Mouse (Mus musculus) c-Kit-negative CD71-positive TER-119-positive erythroid progenitor cells, embryonic 14.5 days (primary cell): ENCODE measurements around the gene Tab3.

Source experiments
- DNase-seq: peaks from one replicate; pipeline ENCODE4 v3.0.0-alpha.2; 2013; ENCODE audit warnings: low read depth, low spot score

The Tab3 gene

GRCm38 (mm10) chrX:85573532-85574181 is at the start of gene Tab3:
Gene Tab3, plus strand, starts transcription at chrX:85574022.
- peak; percentile 88 for DNase-seq

GRCm38 (mm10) chrX:85525545-85525944 is 48.3 kb upstream of the Tab3 start:
- DNase-seq, result no peak

DNA sequence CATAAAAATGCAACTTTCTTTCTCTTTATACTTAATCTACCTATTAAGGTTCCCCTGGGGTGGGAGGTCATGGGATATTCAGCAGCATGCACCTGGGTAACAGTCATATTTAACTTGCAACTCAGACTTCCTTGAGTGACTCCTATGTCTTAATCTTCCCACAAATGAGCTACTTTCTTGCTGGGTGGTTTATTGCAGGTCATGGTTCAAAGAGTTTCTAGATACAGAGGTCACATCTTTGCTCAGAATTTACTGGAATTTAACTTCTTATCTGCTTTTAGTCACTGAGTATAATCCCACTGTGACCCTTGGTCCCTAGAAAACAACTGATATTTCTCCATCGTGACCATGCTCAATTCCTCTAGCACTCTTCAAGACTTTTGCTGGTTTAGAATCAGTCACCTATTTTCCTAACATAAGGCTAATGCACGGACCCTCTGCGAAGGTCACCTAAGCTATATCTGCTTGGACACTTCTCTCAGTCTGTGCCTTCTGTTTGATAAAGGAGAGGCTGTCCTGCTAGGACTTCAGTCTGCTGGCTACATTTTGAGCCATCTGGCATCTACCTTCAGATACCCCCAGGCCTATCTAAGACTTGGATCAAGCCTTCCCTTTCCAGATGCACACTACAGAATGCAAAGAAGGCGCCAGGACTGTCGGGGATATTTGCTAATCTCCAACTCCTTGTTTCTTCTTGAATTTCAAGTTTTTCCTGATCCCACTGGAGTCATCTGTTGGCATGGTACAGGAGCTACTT is 47.4 kb upstream of the Tab3 start:
- no peak for DNase-seq

DNA sequence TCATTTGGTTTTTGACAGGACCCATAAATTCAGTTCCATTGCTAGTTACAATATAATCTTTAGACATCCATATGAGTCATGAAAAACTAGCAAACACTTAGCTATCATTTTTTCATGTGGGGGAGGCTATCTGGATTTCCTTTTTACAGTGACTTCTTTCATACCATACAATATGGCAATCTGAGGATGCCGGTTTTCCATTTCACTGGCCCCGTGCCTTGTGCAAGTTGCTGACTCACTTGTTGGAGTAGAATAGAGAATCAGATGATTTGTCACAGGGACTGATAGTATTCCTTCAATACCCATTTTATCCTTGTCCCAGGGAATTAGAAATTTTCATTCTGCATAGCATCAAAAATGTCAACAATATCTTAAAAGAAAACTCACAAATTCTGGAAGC is 14.9 kb upstream of the Tab3 start:
- DNase-seq, result no peak

- DNase-seq, result no peak
Measured at GRCm38 (mm10) chrX:85566256-85566655, 7.6 kb upstream of the Tab3 start.

GRCm38 (mm10) chrX:85574182-85574541 is 340 bp downstream of the Tab3 start:
- DNase-seq, result no peak

GRCm38 (mm10) chrX:85576310-85576709 is 2.5 kb downstream of the Tab3 start:
- DNase-seq, result no peak

GRCm38 (mm10) chrX:85580768-85581167 is 6.9 kb downstream of the Tab3 start:
- no peak for DNase-seq

DNA sequence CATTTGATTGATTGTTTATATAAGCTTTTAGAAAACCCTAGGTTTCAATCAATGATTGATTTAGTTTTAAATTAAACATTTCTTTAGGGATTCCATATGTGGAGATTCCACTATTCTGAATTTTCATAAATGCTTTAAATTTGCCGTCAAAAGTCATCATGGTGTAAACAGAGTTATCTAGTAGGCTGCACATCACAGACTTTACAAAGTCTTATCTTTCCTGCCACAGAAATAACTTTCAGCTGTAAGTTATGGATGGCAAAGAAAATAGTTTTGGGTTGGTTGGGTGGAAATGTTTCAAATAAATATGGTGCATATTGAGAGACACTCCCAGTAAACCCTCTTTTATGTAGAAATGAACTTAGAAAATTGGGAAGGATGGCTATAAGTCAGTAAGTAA is 8.7 kb downstream of the Tab3 start:
- no peak for DNase-seq

- DNase-seq, result no peak
Measured at GRCm38 (mm10) chrX:85585575-85585974, 11.8 kb downstream of the Tab3 start.

DNA sequence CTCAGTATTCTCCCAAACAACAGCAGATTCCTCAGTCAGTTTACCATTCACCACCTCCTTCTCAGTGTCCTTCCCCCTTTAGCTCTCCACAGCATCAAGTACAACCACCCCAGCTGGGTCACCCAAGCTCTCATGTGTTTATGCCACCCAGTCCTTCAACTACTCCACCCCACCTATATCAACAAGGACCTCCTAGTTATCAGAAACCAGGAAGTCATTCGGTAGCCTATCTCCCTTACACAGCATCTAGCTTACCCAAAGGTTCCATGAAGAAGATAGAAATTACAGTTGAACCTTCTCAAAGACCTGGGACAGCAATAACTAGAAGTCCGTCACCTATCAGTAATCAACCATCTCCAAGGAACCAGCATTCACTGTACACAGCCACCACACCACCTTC is 40.9 kb downstream of the Tab3 start:
- peak; percentile 48 for DNase-seq

GRCm38 (mm10) chrX:85646204-85646777 is 72.5 kb downstream of the Tab3 start:
- DNase-seq, result peak; percentile 31

- DNase-seq, result peak; percentile 8
Measured at GRCm38 (mm10) chrX:85676808-85677207, 103.0 kb downstream of the Tab3 start.

GRCm38 (mm10) chrX:85682125-85682524 is 108.3 kb downstream of the Tab3 start:
- no peak for DNase-seq

- no peak for DNase-seq
Measured at GRCm38 (mm10) chrX:85683723-85684122, 109.9 kb downstream of the Tab3 start.
